Mouse (Mus musculus) hindbrain, postnatal 0 days (tissue): Measurements from ENCODE around the gene Mtmr4. TPM values are rescaled to one million over a fixed set of nuclear protein-coding genes. Genes with fewer than 3 reads are reported as not detected.
A peak's percentile ranks its signal among the peaks of the same experiment; 100 is the strongest.

Source experiments
- ATAC-seq: fragments of 200-750 bp; cut with Nextera tagmentation; 2 replicates; pipeline ENCODE4 v1.8.0; 2017; ENCODE audit warnings: mild to moderate bottlenecking, moderate TSS enrichment, moderate library complexity
- DNase-seq: peaks from one replicate; pipeline ENCODE4 v3.0.0-alpha.2; 2015; ENCODE audit warnings: low spot score
- H3K27ac ChIP-seq: fragments of 300-500 bp; sonication (generic); 2 replicates; pipeline ENCODE4 v1.5.1; 2014; ENCODE audit warnings: mild to moderate bottlenecking
- H3K27me3 ChIP-seq: fragments of 300-500 bp; sonication (generic); 2 replicates; pipeline ENCODE4 v1.6.1; 2014; ENCODE audit warnings: low read length, mixed read lengths; ENCODE audit not compliant: insufficient read depth
- H3K36me3 ChIP-seq: fragments of 300-500 bp; sonication (generic); 2 replicates; pipeline ENCODE4 v1.6.1; 2014; ENCODE audit warnings: low read length, mixed read lengths; ENCODE audit not compliant: insufficient read depth
- H3K4me1 ChIP-seq: fragments of 300-500 bp; sonication (generic); 2 replicates; pipeline ENCODE4 v1.6.1; 2014; ENCODE audit warnings: antibody characterized with exemption, low read length, mixed read lengths; ENCODE audit not compliant: insufficient read depth
- H3K4me2 ChIP-seq: fragments of 300-500 bp; sonication (generic); 2 replicates; pipeline ENCODE4 v1.6.1; 2014; ENCODE audit warnings: low read depth, mild to moderate bottlenecking, low read length, moderate library complexity, mixed read lengths
- H3K4me3 ChIP-seq: fragments of 300-500 bp; sonication (generic); 2 replicates; pipeline ENCODE4 v1.5.1; 2014; ENCODE audit warnings: low read length
- H3K9ac ChIP-seq: fragments of 300-500 bp; sonication (generic); replicated peaks from 2 replicates; pipeline ENCODE4 v1.6.1; 2014; ENCODE audit warnings: mild to moderate bottlenecking, low read length, moderate library complexity, mixed read lengths
- H3K9me3 ChIP-seq: fragments of 300-500 bp; sonication (generic); 2 replicates; pipeline ENCODE4 v1.6.1; 2016; ENCODE audit warnings: low read length, mixed read lengths
- CTCF ChIP-seq: IDR thresholded peaks from 2 replicates; pipeline ENCODE4 v1.5.1; 2016; ENCODE audit warnings: antibody characterized with exemption, control low read depth, low read depth
- WGBS: fragments of 180-500 bp; shearing (Covaris S2); extraction: QIAGEN DNeasy Blood & Tissue Kit; methylation state at CpG from one replicate; pipeline ENCODE4 v1.1.7; 2014; 5-methylcytosine and 5-hydroxymethylcytosine counted together
- polyA plus RNA-seq: library from polyadenylated mRNA; unstranded; fragments of >200 nt; fragmentation: Nextera tagmentation; extraction: Ambion mirVana; gene quantifications from 2 replicates; pipeline ENCODE4 v1.2.1, GENCODE M21; 2015
- total RNA-seq: library from RNA; depleted of rRNA; stranded (reverse); fragments of >200 nt; gene quantifications from 2 replicates; pipeline ENCODE4 v1.2.3, GENCODE M21; 2014

Gene Mtmr4
- total and polyA plus RNA-seq, 2 experiments from 2014 or later, result 34.8 to 110 TPM

DNA sequence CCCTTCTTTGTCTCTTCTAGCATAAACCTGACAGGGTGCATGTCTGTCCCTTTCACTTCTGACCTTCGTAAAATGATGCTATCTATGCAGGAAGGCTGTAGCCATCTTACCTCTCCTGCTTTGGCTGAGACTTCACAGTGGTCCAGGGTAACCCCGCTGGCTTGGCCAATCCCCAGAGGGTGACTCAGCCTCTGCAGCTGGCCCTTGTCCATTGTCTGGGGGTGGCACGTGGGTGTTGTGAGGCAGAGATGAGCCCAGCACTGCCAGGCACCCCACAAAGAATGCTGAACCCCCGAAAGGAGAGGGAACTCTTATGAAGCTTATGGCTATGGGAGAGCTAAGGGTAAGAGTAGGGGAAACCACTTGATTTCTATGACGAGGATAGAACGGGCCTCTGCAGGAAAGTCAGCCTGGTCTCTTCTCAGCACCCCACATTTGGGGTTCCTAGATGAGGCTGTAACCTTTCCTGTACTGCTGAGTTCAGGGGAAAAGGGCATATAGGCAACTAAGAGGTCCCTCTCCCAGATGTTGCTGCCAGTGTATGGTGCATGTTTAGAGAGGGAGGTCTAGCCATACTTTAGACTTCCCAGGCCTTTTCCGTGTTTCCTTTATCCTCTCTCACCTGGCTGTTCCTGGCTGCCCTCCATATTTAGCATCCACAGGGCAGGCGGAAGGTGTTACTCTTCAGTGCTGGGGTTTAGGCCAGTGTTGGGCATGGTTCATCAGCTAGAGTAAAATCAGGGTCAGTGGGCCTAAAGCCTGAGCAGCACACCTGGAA, 9.8 kb upstream of the Mtmr4 start:
- Histone ChIP-seq H3K9me3 (no peaks in the 10 kb centered on the region), H3K9ac (no peak overlapping the region), H3K27ac (no peak overlapping the region), H3K4me3 (no peak overlapping the region), H3K4me1 (peaks cover 6% of the 10 kb centered on the region; the same call in 1 of the 2 replicates), H3K36me3 (no peaks in the 10 kb centered on the region), H3K27me3 (no peaks in the 10 kb centered on the region), H3K4me2 (no peak overlapping the region)
- WGBS, result 81% methylated on average over 8 of the region's 8 CpGs
- TF ChIP-seq CTCF, result no peak
- no peak for ATAC-seq
- DNase-seq, result no peak

DNA sequence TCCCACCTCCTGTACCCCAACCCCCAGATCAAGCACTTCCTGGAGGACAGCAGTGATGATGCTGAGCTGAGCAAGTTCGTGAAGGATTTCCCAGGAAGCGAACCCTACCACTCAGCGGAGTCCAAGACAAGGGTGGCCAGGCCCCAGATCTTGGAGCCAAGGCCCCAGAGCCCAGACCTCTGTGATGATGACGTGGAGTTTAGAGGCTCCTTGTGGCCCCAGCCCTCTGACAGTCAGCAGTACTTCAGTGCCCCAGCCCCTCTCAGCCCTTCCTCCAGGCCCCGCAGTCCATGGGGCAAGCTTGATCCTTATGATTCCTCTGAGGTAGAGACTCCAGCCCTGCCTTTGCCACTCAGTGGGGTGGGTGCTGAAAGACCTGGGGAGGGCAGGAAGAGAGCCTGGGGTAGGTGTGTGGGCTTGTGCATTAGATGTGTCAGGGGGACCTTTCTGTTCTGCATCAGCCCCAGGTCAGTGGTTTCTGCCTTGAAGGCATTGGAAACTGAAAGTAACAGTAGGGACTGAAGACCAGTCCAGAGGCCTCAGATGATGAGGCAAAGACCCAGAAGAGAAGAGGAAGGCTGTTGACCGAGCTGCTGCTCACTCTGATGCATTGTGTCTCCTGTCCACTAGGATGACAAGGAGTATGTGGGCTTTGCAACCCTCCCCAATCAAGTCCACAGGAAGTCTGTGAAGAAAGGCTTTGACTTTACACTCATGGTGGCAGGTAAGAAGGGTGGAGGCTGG, 8.5 kb upstream of the Mtmr4 start:
- ATAC-seq (no peak), DNase-seq (no peak)
- no peak for TF ChIP-seq CTCF
- Histone ChIP-seq H3K9me3 (no peaks in the 10 kb centered on the region), H3K27me3 (no peaks in the 10 kb centered on the region), H3K4me1 (no peaks in the 10 kb centered on the region), H3K27ac (no peak overlapping the region), H3K4me2 (no peak overlapping the region), H3K9ac (no peak overlapping the region), H3K36me3 (no peaks in the 10 kb centered on the region), H3K4me3 (no peak overlapping the region)
- WGBS, result 84% methylated on average over 6 of the region's 6 CpGs

DNA sequence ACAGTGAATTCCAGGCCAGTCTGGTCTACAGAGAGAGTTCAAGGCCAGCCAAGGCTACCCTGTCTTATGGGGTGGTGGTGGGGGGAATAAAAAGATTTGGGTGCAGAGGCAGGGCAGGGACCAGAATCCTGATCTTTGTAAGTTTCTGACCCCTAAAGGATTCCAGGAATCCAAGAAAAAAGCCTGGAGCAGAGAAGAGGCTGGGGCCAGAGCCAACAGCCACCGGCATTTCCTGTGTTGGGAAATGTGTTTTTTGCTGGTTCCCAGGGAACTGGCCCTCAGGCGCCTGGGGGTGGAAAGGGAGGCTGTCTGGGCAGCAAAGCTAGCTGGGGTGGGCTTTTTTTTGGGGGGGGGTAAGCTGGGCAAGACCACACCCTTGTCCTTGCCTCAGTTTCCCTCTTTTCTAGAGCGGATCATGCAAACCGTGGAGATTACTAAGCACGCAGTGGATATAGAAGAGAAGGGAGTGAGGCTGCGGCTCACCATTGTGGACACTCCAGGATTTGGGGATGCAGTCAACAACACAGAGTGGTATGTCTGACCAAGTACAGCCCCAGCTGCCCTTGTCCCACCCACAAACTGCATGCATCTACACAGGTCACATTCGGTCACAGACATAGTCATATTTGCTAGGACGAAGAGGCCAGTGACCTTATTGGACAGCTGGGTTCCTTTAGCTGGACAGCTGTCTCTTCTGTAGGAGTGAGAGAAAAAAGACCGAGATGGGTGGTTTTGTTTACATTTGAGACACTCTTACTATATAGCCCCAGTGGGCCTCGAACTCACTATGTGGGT, 7.1 kb upstream of the Mtmr4 start:
- Histone ChIP-seq H3K9ac (no peak overlapping the region), H3K4me2 (no peak overlapping the region), H3K4me1 (0 out of 2 replicates have a peak, but pooled peaks cover 2% of the 10 kb centered on the region), H3K4me3 (no peak overlapping the region), H3K27me3 (no peaks in the 10 kb centered on the region), H3K36me3 (no peaks in the 10 kb centered on the region), H3K9me3 (no peaks in the 10 kb centered on the region), H3K27ac (no peak overlapping the region)
- no peak for TF ChIP-seq CTCF
- WGBS, result 84% methylated on average over 10 of the region's 10 CpGs
- no peak for DNase-seq
- ATAC-seq, result no peak

DNA sequence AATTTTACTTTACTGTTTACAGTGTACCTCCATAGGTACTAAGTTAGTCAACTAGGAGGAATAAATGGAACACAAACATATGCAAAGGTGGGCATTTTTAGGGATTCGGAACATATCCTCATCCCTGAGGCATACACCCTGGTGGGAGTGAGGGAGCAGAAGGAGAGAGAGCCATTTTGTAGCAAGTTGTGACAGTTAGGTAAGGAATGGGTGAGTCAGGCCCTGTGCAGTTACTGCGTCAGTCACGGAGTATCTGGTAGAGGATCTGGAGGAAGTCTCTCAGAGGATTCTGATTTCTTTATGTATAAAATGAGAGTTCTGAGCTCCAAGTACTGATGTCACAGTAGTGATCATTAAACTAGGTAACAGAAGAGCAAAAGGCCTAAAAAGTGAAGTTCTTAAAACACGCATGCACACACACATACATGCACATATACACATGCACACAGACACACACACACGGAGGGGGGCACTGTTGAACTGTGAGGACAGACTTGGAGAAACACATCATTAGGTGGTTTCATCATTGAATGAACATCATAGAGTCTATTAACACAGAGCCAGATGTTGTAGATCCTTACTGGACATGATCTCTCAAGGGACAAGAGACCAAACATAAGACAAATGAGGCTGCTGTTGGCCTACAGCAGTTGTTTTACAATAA, 4.6 kb upstream of the Mtmr4 start:
- Histone ChIP-seq H3K27me3 (no peaks in the 10 kb centered on the region), H3K36me3 (no peaks in the 10 kb centered on the region), H3K4me3 (no peak overlapping the region), H3K4me2 (no peak overlapping the region), H3K9me3 (no peaks in the 10 kb centered on the region), H3K27ac (no peak overlapping the region), H3K4me1 (peaks cover 11% of the 10 kb centered on the region), H3K9ac (no peak overlapping the region)
- no peak for TF ChIP-seq CTCF
- DNase-seq (no peak), ATAC-seq (no peak)
- 92% methylated on average over 5 of the region's 5 CpGs for WGBS

DNA sequence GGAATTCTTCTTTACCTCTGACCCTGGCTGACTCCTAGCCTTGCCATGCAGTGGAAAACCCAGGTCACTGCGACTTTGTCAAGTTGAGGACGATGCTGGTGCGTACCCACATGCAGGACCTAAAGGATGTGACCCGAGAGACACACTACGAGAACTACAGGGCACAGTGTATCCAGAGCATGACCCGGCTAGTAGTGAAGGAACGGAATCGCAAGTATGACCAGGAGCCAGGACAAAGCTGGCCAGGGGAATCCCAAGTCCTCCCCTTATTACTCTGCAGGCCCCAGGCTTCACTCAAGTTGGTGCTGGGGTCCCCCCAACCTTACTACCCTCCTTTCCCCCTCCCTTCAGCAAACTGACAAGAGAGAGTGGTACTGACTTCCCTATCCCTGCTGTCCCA, 2.4 kb upstream of the Mtmr4 start:
- no peak overlapping the region for H3K4me2 ChIP-seq
- no peak for ATAC-seq
- no peaks in the 10 kb centered on the region for H3K27me3 ChIP-seq

DNA sequence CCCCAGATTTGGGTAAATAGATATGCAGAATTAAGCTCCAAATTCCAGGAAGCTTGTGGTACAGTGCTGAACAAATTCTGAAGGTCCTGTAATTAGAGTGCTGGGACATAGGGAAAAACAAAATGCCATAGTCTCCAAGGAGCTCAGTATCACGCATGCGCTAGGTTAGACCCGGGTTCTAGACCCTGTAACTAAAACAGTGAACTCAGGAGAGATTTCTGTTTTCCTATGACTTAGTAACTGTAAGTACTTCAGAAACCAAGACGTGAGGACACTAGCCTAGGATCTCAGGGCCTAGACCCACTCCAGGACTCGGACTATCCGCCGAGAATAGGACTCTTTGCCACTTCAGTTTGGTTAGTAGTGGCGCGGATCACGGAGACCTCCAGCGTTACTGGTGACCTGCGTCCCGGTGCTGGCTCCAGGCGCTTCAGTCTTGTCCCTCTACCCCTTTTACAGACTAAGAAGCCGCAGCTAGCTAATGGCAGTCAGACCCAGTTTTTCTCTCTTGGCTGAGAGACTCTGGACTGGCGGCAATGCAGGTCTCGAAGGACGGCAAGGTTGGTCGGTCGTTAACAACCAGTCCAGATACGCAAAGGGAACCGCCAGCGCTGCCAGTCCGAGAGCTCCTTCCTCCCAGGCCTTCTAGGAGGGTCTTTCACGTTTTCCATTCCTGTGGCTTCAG, 979 bp upstream of the Mtmr4 start:
- WGBS, result 3% methylated on average over 25 of the region's 25 CpGs
- peaks cover 24% of the 10 kb centered on the region for H3K4me1 ChIP-seq

More for the DNA sequence above, 2.4 kb upstream of the Mtmr4 start:
- no peak for TF ChIP-seq CTCF
- Histone ChIP-seq H3K36me3 (no peaks in the 10 kb centered on the region), H3K4me1 (peaks cover 17% of the 10 kb centered on the region), H3K27ac (no peak overlapping the region), H3K4me3 (no peak overlapping the region), H3K9ac (peak overlapping the region; percentile 82; the same call in 1 of the 2 replicates), H3K9me3 (no peaks in the 10 kb centered on the region)
- WGBS, result 86% methylated on average over 8 of the region's 8 CpGs
- no peak for DNase-seq

More for the DNA sequence above, 979 bp upstream of the Mtmr4 start:
- H3K4me3 ChIP-seq, result peak overlapping the region; percentile 70
- H3K27ac ChIP-seq, result peak overlapping the region; percentile 93
- H3K27me3 ChIP-seq, result no peaks in the 10 kb centered on the region
- no peak for ATAC-seq
- no peak for TF ChIP-seq CTCF
- H3K9me3 ChIP-seq, result no peaks in the 10 kb centered on the region
- peak; percentile 27 for DNase-seq
- H3K36me3 ChIP-seq, result no peaks in the 10 kb centered on the region
- H3K9ac ChIP-seq, result peak overlapping the region; percentile 82
- peak overlapping the region; percentile 93 for H3K4me2 ChIP-seq
